Mouse (Mus musculus): Measurements from ENCODE around the gene Alk.

The Alk gene

DNA sequence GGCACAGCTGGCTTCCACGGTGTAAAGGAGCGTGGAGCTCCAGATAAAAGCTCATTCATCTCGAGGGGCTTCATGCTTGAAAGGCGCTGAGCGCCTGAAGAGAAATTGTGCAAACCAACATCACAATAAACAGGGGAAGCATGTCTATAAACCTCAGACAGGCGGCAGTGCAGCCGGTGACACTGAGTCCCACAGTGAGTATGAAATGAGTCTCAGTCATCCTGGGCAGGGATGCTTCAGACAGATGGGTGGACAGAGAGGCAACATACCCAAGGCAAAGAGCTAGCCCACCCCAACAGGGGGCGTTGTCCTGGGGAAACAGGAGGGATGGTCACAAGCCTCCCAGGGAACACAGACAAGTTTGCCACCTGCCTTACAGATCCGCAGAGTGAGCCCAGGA, 460.0 kb downstream of the Alk start:
- DNase-seq (ENCODE audit: low read depth): no peak

DNA sequence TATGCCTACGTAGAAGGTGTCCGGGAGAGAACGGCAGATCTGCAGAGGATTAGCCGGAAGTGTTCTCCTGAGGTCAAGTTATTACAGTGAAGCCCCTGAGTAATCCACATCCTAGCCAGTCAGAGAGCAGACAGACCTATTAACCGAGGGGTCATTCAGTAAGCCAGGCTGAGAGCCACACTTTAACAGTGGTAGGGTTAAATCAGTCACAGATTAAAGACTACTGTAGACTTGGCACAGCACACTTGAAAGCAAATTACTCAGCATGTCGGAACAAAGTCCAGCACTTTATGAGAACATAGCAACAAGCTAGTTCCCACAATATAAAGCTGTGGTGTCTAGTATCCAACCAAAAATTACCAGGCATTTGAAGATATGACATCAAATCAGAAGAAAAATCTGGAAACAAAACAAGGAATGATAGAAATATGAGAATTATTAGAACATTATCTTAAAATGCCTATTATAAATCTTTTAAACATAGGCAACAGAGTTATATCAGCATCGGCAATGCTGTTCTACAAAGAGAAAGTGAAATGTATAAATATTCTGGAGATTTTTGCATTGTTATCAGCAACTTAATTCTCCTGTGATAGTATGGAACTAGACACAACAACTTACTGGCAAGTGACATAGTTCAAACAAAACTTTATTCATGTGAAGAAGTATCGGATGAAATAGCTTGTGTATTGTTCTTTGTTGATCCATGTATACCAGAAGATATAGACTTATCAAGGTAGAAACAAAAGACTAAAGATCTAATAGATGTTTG, 472.1 kb downstream of the Alk start:
- DNase-seq (ENCODE audit: low read depth): no peak

- no peak for DNase-seq (ENCODE audit: low read depth)
These were observed 482.8 kb downstream of the Alk start for GRCm38 (mm10) chr17:72121660-72122059.

DNA sequence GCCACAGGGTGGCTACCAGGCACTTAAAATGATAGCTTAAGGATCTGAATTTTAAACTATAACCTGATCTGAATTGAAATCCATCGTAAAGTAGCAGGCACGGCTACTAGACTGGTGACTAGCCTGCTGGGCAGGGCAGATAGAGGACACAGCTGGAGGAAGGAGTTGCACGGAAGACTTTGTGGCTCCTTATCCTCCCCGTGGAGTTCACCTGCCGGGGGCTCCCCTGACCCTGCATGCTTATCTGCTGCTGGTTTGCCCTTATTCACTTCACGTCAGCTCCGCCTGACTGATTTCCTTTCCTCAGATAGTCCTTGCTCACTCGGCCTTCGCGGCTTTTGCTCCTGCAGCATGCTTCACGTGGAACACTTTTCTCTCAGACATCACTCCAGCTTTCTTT, 484.1 kb downstream of the Alk start:
- DNase-seq (ENCODE audit: low read depth): no peak

GRCm38 (mm10) chr17:72118376-72118775, 486.1 kb downstream of the Alk start:
- no peak for DNase-seq (ENCODE audit: low read depth)

- no peak for DNase-seq (ENCODE audit: low read depth)
These were observed 489.0 kb downstream of the Alk start for GRCm38 (mm10) chr17:72115271-72115944.

DNA sequence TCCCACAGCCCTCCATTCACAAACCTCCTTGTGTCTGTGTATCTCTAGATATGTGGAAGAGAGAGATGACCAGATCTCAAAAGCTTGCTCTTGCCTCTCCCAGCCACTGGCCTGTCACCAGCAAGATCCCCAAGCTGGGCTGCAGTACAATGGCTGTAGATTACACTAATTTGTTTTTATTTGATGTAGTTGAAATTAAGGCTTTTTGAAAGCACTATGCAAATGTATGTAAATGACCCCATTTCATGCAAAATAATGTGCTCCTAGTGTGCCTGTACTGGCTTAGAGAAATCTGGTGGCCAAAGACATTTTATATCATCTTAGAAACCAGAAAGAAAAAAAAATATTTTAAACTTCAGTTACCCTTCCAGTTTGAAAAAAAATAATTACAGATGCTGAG, 492.4 kb downstream of the Alk start:
- no peak for DNase-seq (ENCODE audit: low read depth)

- no peak for DNase-seq (ENCODE audit: low read depth)
These were observed 492.9 kb downstream of the Alk start for GRCm38 (mm10) chr17:72111528-72111927.

GRCm38 (mm10) chr17:72087261-72087703, 517.1 kb downstream of the Alk start:
- no peak for DNase-seq (ENCODE audit: low read depth)

DNA sequence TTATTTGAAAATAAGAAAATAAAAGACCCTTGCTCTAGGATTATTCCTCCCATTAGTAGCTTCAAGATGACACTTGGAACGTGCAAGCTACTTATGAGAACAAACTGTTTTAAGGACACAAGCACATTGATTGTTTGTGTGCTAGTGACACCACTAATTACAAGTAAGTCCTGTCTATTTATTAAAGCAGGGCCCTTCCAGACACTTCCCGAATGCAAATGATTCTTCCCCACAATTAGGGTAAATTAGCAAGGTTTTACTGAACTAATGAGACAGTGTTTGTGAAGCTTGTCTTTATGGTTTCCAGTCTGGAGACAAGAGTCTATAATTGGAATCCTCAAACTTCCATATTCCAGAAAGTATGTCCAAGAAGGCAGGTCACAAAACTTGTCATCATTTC, 523.0 kb downstream of the Alk start:
- DNase-seq (ENCODE audit: low read depth): no peak

DNA sequence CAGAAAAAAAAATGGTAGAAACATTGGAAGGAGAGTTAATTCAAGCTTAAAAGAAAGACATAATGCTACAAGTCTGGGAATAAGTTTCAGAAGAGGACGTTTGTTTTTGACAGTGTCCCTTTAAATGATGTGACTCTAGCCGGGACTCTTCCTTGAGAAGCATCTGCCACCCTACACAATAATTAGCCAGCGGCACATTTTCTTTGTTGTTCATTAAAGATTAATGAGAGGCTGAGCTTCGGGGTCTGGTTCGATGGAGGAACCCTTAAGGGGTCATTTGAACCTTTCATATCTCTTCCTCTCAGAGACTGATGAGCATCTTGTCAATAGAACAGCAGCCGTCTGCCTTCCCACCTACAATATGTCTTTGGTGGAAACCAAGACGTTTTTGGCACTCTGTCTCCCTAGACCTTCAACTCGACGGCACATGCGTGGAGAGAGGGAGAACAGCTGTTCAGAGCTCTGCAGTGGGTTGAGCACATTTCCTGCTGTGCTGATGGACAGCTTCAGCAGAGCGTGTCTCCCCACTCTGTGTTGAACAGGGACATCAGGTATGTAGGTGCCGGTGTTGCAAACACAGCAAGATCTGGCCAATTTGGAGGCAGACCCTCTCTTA, 528.0 kb downstream of the Alk start:
- DNase-seq (ENCODE audit: low read depth): no peak

- no peak for DNase-seq (ENCODE audit: low read depth)
These were observed 532.6 kb downstream of the Alk start for GRCm38 (mm10) chr17:72071871-72072270.

DNA sequence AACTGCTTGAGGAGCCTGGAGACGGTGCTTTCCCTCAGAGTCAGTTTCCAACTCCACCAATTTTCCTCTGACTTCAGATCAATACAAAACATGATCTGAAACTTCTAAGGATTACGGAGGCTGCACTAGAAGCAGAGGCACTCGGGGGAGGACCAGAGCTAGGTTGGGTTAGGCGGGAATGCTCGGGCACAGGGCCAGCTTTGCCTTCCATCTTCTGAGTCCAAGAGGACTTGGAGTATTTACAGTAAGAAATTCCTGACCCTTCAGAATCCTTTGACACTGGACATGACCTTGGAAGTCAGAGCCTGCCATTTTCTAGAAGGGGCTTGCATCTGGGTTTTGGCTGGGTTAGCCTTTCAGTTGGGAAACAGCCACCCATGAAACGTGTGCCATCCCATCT, 536.3 kb downstream of the Alk start:
- DNase-seq (ENCODE audit: low read depth): no peak

DNA sequence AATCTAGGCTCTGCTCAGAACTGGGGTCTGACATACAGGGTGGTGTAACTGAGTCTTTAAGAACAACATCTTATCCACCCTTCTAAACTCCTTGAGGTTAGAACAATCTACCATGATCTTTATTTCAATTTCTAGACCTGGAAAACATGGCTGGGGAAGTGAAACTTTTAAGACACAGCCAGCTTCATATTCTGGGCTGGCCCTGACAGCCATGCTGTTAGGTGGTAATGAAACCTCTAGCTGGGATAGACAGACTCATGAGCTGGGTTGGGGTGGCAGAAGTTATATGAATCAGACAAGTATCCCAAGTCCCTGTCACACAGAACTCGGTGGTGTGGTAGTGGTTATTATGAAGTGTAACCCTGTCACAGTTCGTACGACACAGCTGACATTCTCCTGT, 541.4 kb downstream of the Alk start:
- DNase-seq (ENCODE audit: low read depth): no peak

DNA sequence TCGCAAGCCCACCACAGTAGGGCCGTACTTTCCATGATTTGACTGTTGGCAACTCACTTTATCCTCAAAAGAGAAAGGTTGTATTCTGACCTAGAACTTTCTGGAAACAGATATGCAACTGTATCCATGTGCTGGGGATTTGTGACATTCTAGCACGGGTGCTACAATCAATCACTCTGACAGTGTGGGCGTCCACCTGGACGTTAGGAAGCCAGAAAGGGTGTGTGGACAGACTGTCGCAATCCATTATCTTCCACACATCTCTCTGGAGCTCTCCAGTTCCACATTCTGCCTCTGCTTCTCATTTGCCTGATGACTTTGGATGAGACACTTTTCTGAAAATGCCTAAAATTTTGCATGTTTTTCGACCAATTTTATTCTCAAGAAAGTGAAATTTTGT, 545.1 kb downstream of the Alk start:
- DNase-seq (ENCODE audit: low read depth): no peak

GRCm38 (mm10) chr17:72045671-72046070, 558.8 kb downstream of the Alk start:
- no peak for DNase-seq (ENCODE audit: low read depth)

GRCm38 (mm10) chr17:72043667-72044390, 560.6 kb downstream of the Alk start:
- no peak for DNase-seq (ENCODE audit: low read depth)

- DNase-seq (ENCODE audit: low read depth): no peak
These were observed 561.3 kb downstream of the Alk start for GRCm38 (mm10) chr17:72043001-72043666.

GRCm38 (mm10) chr17:72039176-72039948, 565.1 kb downstream of the Alk start:
- DNase-seq (ENCODE audit: low read depth): no peak

GRCm38 (mm10) chr17:72038371-72038770, 566.1 kb downstream of the Alk start:
- DNase-seq (ENCODE audit: low read depth): no peak

DNA sequence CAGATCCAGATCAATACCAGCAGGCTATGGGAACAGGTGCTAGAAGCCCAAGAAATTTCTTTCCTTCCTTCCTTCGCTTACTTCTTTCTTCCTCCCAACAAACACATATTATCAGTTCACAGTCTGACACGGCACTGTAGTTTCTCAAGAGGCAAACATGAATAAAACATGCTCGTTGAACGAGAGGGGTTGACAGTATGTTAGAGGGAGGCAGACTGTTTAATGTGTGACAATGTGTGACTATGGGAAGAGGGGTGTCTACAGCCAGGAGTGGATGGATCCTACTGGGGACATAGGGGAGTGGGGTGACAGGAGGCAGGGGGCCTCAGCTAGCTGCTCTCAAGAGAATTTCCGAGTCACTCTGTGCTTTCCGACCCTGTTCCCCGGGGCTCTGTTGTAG, 573.8 kb downstream of the Alk start:
- DNase-seq (ENCODE audit: low read depth): no peak
